Mouse (Mus musculus) embryonic fibroblast, embryonic 13.5 days (primary cell): ENCODE measurements around the gene Mta1.

Experiments
- CTCF ChIP-seq: IDR thresholded peaks from 2 replicates; pipeline ENCODE4 v1.5.1; 2011; ENCODE audit warnings: mild to moderate bottlenecking, control low read depth, low read length, moderate library complexity, borderline replicate concordance; ENCODE audit not compliant: insufficient read depth
- POLR2A ChIP-seq: IDR thresholded peaks from 2 replicates; pipeline ENCODE4 v1.6.1; 2011; ENCODE audit warnings: low read depth, mild to moderate bottlenecking, control low read depth, low read length, moderate library complexity

GRCm38 (mm10) chr12:113097749-113098281 lies at the start of gene Mta1:
- no peak for TF ChIP-seq CTCF
- peak; percentile 78 for TF ChIP-seq POLR2A
